Mouse (Mus musculus): Measurements from ENCODE around the gene Kcnt1. TPM values are rescaled to one million over a fixed set of nuclear protein-coding genes. Genes with fewer than 3 reads are reported as not detected.

Kcnt1 gene
- polyA plus RNA-seq, 1 experiment, result 36.1 TPM

GRCm38 (mm10) chr2:25888144-25888543 is 24.6 kb downstream of the Kcnt1 start:
- DNase-seq, result no peak

GRCm38 (mm10) chr2:25892440-25892839 is 28.9 kb downstream of the Kcnt1 start:
- no peak for TF ChIP-seq POLR2A (IDR thresholded peaks at IDR 0.05; ENCODE audit: low read depth, low read length)
- TF ChIP-seq CTCF (conservative IDR thresholded peaks at IDR 0.05; ENCODE audit: insufficient read depth, insufficient read length, low read depth, low read length), result no peak
- H3K27me3 ChIP-seq (replicated peaks; ENCODE audit: control insufficient read depth, insufficient read depth, low read length), result no peaks in the 10 kb centered on the region
- H3K36me3 ChIP-seq (ENCODE audit: control insufficient read depth, insufficient read depth, low read length), result no peaks in the 10 kb centered on the region
- DNase-seq, result no peak
- 75% methylated on average over 7 of the region's 7 CpGs for WGBS
- H3K27ac ChIP-seq (ENCODE audit: insufficient read depth, low read depth, low read length), result no peak overlapping the region
- H3K4me3 ChIP-seq (ENCODE audit: insufficient read depth, low read depth, low read length), result no peak overlapping the region
- H3K4me1 ChIP-seq (ENCODE audit: control insufficient read depth, insufficient read depth, low read length), result no peaks in the 10 kb centered on the region

More at GRCm38 (mm10) chr2:25888144-25888543, 24.6 kb downstream of the Kcnt1 start:
- Histone ChIP-seq H3K27ac (ENCODE audit: insufficient read depth, low read depth, low read length) (no peak overlapping the region), H3K36me3 (ENCODE audit: control insufficient read depth, insufficient read depth, low read length) (no peaks in the 10 kb centered on the region), H3K4me3 (ENCODE audit: insufficient read depth, low read depth, low read length) (no peak overlapping the region), H3K27me3 (replicated peaks; ENCODE audit: control insufficient read depth, insufficient read depth, low read length) (no peaks in the 10 kb centered on the region), H3K4me1 (ENCODE audit: control insufficient read depth, insufficient read depth, low read length) (no peaks in the 10 kb centered on the region)
- TF ChIP-seq POLR2A (IDR thresholded peaks at IDR 0.05; ENCODE audit: low read depth, low read length) (no peak), CTCF (conservative IDR thresholded peaks at IDR 0.05; ENCODE audit: insufficient read depth, insufficient read length, low read depth, low read length) (no peak)
- WGBS, result 65% methylated on average over 5 of the region's 5 CpGs

- no peaks in the 10 kb centered on the region for H3K36me3 ChIP-seq (ENCODE audit: control insufficient read depth, insufficient read depth, low read length)
- no peak overlapping the region for H3K27ac ChIP-seq (ENCODE audit: insufficient read depth, low read depth, low read length)
- H3K4me1 ChIP-seq (ENCODE audit: control insufficient read depth, insufficient read depth, low read length), result no peaks in the 10 kb centered on the region
- 77% methylated on average over 9 of the region's 9 CpGs for WGBS
- H3K4me3 ChIP-seq (ENCODE audit: insufficient read depth, low read depth, low read length), result no peak overlapping the region
- TF ChIP-seq POLR2A (IDR thresholded peaks at IDR 0.05; ENCODE audit: low read depth, low read length) (no peak), CTCF (conservative IDR thresholded peaks at IDR 0.05; ENCODE audit: insufficient read depth, insufficient read length, low read depth, low read length) (no peak)
- H3K27me3 ChIP-seq (replicated peaks; ENCODE audit: control insufficient read depth, insufficient read depth, low read length), result no peaks in the 10 kb centered on the region
- no peak for DNase-seq
Measured at GRCm38 (mm10) chr2:25898970-25899369, 35.4 kb downstream of the Kcnt1 start.

GRCm38 (mm10) chr2:25909872-25910271 is 46.3 kb downstream of the Kcnt1 start:
- 73% methylated on average over 12 of the region's 12 CpGs for WGBS
- Histone ChIP-seq H3K27ac (ENCODE audit: insufficient read depth, low read depth, low read length) (no peak overlapping the region), H3K4me1 (ENCODE audit: control insufficient read depth, insufficient read depth, low read length) (no peaks in the 10 kb centered on the region), H3K4me3 (ENCODE audit: insufficient read depth, low read depth, low read length) (no peak overlapping the region), H3K36me3 (ENCODE audit: control insufficient read depth, insufficient read depth, low read length) (no peaks in the 10 kb centered on the region), H3K27me3 (replicated peaks; ENCODE audit: control insufficient read depth, insufficient read depth, low read length) (no peaks in the 10 kb centered on the region)
- no peak for DNase-seq
- TF ChIP-seq POLR2A (IDR thresholded peaks at IDR 0.05; ENCODE audit: low read depth, low read length) (no peak), CTCF (conservative IDR thresholded peaks at IDR 0.05; ENCODE audit: insufficient read depth, insufficient read length, low read depth, low read length) (no peak)

GRCm38 (mm10) chr2:25913247-25913646 is 49.7 kb downstream of the Kcnt1 start:
- peak; percentile 8 for DNase-seq
- no peaks in the 10 kb centered on the region for H3K4me1 ChIP-seq (ENCODE audit: control insufficient read depth, insufficient read depth, low read length)
- no peak overlapping the region for H3K27ac ChIP-seq (ENCODE audit: insufficient read depth, low read depth, low read length)
- no peaks in the 10 kb centered on the region for H3K36me3 ChIP-seq (ENCODE audit: control insufficient read depth, insufficient read depth, low read length)
- no peak overlapping the region for H3K4me3 ChIP-seq (ENCODE audit: insufficient read depth, low read depth, low read length)
- WGBS, result 55% methylated on average over 2 of the region's 2 CpGs
- TF ChIP-seq CTCF (conservative IDR thresholded peaks at IDR 0.05; ENCODE audit: insufficient read depth, insufficient read length, low read depth, low read length), result peak; percentile 43
- no peak for TF ChIP-seq POLR2A (IDR thresholded peaks at IDR 0.05; ENCODE audit: low read depth, low read length)
- H3K27me3 ChIP-seq (replicated peaks; ENCODE audit: control insufficient read depth, insufficient read depth, low read length), result no peaks in the 10 kb centered on the region

- H3K36me3 ChIP-seq (ENCODE audit: control insufficient read depth, insufficient read depth, low read length), result no peaks in the 10 kb centered on the region
- TF ChIP-seq POLR2A (IDR thresholded peaks at IDR 0.05; ENCODE audit: low read depth, low read length), result no peak
- no peak for TF ChIP-seq CTCF (conservative IDR thresholded peaks at IDR 0.05; ENCODE audit: insufficient read depth, insufficient read length, low read depth, low read length)
- no peak for DNase-seq
- 82% methylated on average over 4 of the region's 4 CpGs for WGBS
- no peaks in the 10 kb centered on the region for H3K4me1 ChIP-seq (ENCODE audit: control insufficient read depth, insufficient read depth, low read length)
- no peaks in the 10 kb centered on the region for H3K27me3 ChIP-seq (replicated peaks; ENCODE audit: control insufficient read depth, insufficient read depth, low read length)
- no peak overlapping the region for H3K27ac ChIP-seq (ENCODE audit: insufficient read depth, low read depth, low read length)
- no peak overlapping the region for H3K4me3 ChIP-seq (ENCODE audit: insufficient read depth, low read depth, low read length)
Measured at GRCm38 (mm10) chr2:25914201-25914600, 50.7 kb downstream of the Kcnt1 start.

DNA sequence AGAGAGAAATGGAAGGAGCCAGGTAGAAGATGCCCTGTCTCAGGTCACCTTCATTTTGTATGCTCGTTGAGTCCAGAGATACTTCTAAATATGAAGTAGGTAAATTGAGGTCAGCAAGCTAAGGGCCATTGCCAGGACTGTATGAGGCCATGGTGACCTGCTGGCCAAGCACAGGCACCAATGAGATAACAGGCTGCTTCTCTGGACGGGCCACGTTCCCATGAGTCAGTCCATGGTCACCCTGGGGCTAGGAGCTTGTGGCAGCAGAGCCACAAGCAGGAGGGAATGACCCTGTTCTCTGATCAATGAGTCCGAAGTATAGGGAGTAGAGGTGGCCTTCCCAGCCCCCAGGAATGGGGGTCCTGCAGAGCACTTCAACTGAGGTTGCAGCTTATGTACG is 51.3 kb downstream of the Kcnt1 start:
- Histone ChIP-seq H3K4me3 (ENCODE audit: insufficient read depth, low read depth, low read length) (no peak overlapping the region), H3K4me1 (ENCODE audit: control insufficient read depth, insufficient read depth, low read length) (no peaks in the 10 kb centered on the region), H3K36me3 (ENCODE audit: control insufficient read depth, insufficient read depth, low read length) (no peaks in the 10 kb centered on the region), H3K27ac (ENCODE audit: insufficient read depth, low read depth, low read length) (no peak overlapping the region), H3K27me3 (replicated peaks; ENCODE audit: control insufficient read depth, insufficient read depth, low read length) (no peaks in the 10 kb centered on the region)
- DNase-seq, result no peak
- WGBS, result 87% methylated on average over 5 of the region's 5 CpGs
- TF ChIP-seq CTCF (conservative IDR thresholded peaks at IDR 0.05; ENCODE audit: insufficient read depth, insufficient read length, low read depth, low read length), result no peak
- no peak for TF ChIP-seq POLR2A (IDR thresholded peaks at IDR 0.05; ENCODE audit: low read depth, low read length)

All from kidney, adult 2 months (tissue).